Mouse (Mus musculus) cortical plate, adult 2 months (tissue): ENCODE measurements around the gene Gm15013. TPM values are rescaled to one million over a fixed set of nuclear protein-coding genes. Genes with fewer than 3 reads are reported as not detected.
"Not testable (repeated sequence)": the region's sequence is repeated elsewhere in the genome, so short reads cannot be mapped to it uniquely, and the experiment has no call there.

Experiments used
- H3K27ac ChIP-seq: fragments of 200-500 bp; 2 replicates; pipeline ENCODE4 v1.5.1; 2012; ENCODE audit warnings: low read length, control low read depth, inconsistent platforms; ENCODE audit not compliant: insufficient read depth
- H3K4me1 ChIP-seq: fragments of 200-500 bp; 2 replicates; pipeline ENCODE4 v1.6.1; 2011; ENCODE audit warnings: low read length; ENCODE audit not compliant: control insufficient read depth, insufficient read depth
- H3K4me3 ChIP-seq: fragments of 200-500 bp; 2 replicates; pipeline ENCODE4 v1.5.1; 2011; ENCODE audit warnings: mild to moderate bottlenecking, low read length, control low read depth; ENCODE audit not compliant: insufficient read depth
- CTCF ChIP-seq: fragments of 200-500 bp; IDR thresholded peaks from 2 replicates; pipeline ENCODE4 v1.5.1; 2011; ENCODE audit warnings: mild to moderate bottlenecking, control low read depth, low read length; ENCODE audit not compliant: insufficient read depth; ENCODE audit errors: extremely low read depth
- POLR2A ChIP-seq: fragments of 200-500 bp; IDR thresholded peaks from 2 replicates; pipeline ENCODE4 v1.6.1; 2011; ENCODE audit warnings: mild to moderate bottlenecking, low read length, control low read depth; ENCODE audit not compliant: insufficient read depth; ENCODE audit errors: extremely low read depth
- polyA plus RNA-seq: library from polyadenylated mRNA; depleted of rRNA; stranded (reverse); fragments of >200 nt; gene quantifications from 2 replicates; pipeline ENCODE4 v1.2.3, GENCODE M21; 2012; rRNA removed

Gm15013 gene
- not detected in 2 replicates for polyA plus RNA-seq

DNA sequence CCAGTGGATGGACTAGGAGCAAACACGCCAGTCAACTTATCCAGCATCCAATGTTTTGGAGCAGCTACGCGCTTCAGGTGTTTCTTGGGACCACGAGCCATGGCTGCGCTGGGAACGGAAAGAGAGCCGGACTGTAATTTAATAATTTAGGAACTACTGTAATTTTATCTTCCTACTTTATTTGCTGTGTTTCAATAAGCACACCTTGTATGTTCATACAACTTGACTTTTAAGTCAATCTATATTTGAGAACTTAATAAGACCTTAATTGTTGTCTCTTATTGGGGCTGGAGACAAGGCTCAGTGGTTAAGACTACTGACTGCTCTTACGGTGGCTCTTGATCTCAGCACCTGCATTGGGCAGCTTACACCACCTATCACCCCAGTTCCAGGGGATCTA is at the start of gene Gm15013:
TSS of gene Gm15013 (minus strand) at position 101 of the 400 bp plus-strand sequence.
- H3K4me1 ChIP-seq, result no peaks in the 10 kb centered on the region
- no peak within 1 kb of the TSS for H3K4me3 ChIP-seq
- no peak within 1 kb of the TSS for H3K27ac ChIP-seq
- TF ChIP-seq POLR2A, result no peak
- no peak for TF ChIP-seq CTCF

DNA sequence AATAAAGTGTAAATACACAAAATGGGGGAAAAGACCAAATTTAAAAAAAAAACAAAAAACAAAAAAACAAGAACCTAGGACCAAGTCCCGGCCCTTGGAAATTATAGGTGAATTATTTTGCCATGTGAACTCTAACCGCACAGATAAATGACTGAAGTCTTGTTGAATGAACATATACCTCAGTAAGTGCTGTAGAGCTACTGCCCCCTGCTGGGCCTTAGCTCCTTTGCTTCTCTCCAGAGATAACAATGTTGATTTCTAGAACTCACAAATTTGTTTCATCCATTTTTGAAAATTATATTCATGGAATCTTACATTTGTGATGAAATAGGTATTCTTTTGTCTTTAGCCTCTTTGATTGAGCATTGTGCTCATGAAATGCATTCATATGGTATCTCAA is 48.3 kb upstream of the Gm15013 start:
- H3K4me1 ChIP-seq, result no peaks in the 10 kb centered on the region
- no peak overlapping the region for H3K4me3 ChIP-seq
- peak; percentile 36; the same call in 1 of the 2 replicates for TF ChIP-seq CTCF
- TF ChIP-seq POLR2A, result no peak
- no peak overlapping the region for H3K27ac ChIP-seq

DNA sequence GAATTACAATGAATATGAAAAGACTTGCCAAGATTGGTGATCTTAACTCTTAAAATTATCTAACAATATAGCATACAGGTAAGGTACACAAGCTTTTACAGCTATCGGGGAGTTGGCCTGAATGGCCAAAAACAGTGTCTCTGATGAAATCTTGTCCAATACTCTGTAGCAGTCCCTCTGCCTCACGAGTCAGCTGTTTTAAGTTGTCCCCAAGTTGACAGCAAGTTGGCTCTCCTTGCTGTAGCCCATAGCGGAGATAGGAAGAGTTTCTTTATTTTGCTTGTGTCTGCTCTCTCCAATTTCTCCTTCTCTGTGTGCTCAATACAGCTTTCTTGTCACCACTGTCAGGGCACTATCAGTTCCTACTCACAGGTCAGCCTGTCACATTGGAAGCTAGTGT is 44.4 kb upstream of the Gm15013 start:
- not testable (repeated sequence) for H3K27ac ChIP-seq, H3K4me3 ChIP-seq, H3K4me1 ChIP-seq

DNA sequence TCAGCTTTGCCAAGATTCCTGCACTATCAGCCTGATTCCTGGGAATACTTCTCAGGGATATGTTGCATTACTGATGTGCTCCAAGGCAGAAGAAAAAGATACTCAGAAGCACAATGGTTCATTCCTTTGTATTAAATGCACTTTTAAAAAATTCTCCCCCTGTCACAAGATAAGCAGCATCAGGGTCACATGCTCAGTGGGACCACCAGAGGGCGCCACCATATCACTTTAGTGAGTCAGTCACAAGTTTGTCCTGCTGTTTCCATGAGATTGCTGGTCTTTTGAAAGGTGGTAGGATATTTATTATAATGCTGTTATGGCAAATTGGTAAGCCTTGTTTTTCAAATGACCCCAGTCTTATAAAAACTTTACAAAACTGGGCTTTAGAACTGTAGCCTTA is 37.6 kb upstream of the Gm15013 start:
- H3K27ac ChIP-seq, result no peak overlapping the region
- H3K4me1 ChIP-seq, result no peaks in the 10 kb centered on the region
- TF ChIP-seq CTCF (peak; percentile 45; the same call in 1 of the 2 replicates), POLR2A (no peak)
- H3K4me3 ChIP-seq, result no peak overlapping the region

DNA sequence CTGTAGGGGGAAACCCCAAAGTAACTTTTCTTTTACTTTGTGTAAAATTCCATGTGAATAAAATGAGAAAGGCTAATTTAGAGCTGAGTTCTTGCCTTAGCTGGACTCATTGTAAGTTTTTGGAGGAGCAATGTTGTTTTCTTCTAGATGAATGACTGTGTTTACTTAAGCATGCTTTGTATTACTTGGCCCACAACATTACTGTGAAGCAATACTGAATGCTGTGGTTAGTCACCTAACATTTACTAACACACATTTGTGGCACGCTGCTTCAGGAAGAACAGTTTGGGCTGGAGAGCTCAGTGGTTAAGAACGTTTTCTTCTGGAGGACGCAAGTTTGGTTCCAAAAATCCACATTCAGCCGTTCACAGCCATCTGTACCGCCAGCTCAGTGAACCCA is 22.8 kb upstream of the Gm15013 start:
- TF ChIP-seq CTCF (no peak), POLR2A (no peak)
- Histone ChIP-seq H3K4me3 (no peak overlapping the region), H3K27ac (no peak overlapping the region), H3K4me1 (no peaks in the 10 kb centered on the region)

DNA sequence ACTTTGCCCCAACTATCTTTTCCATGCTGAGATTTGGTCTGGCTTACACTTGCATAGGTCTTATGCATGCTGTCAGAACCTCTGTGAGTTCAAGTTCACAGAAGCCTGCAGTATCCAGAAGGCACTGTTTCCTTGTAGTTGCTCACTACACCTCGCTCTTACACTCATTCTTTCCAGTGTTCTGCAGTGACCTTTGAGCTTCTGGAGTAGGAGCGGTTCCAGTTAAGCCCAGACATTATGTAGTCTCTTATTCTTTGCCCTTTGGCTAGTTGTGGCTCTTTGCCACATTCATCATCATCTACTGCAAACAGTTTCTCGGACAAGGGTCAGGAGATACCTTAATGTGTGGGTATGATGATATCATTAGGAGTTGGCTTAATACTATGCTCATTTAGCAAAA is 16.3 kb upstream of the Gm15013 start:
- H3K4me1 ChIP-seq, result no peaks in the 10 kb centered on the region
- H3K4me3 ChIP-seq, result no peak overlapping the region
- no peak overlapping the region for H3K27ac ChIP-seq
- TF ChIP-seq POLR2A, result no peak
- TF ChIP-seq CTCF, result no peak

DNA sequence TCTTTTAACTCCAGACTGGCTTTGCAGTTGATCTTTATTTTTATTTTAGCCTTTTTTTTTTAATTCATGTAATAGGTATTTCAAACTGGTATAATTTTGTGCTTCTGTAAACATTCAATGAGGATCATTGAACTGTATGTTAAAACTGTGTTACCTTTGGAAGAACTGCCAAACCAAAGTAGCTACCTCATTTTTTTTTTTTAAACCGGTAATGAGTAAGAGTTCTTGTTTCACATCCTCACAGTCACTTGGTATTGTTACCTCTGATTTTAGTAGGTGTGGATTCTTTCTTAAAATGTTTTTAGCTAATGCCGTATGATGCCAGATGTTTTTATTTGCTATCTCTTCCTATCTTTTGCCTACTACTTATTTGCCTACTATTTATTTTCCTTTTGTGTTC is 8.1 kb upstream of the Gm15013 start:
- TF ChIP-seq CTCF, result no peak
- TF ChIP-seq POLR2A, result no peak
- Histone ChIP-seq H3K27ac (no peak overlapping the region), H3K4me1 (no peaks in the 10 kb centered on the region), H3K4me3 (no peak overlapping the region)

DNA sequence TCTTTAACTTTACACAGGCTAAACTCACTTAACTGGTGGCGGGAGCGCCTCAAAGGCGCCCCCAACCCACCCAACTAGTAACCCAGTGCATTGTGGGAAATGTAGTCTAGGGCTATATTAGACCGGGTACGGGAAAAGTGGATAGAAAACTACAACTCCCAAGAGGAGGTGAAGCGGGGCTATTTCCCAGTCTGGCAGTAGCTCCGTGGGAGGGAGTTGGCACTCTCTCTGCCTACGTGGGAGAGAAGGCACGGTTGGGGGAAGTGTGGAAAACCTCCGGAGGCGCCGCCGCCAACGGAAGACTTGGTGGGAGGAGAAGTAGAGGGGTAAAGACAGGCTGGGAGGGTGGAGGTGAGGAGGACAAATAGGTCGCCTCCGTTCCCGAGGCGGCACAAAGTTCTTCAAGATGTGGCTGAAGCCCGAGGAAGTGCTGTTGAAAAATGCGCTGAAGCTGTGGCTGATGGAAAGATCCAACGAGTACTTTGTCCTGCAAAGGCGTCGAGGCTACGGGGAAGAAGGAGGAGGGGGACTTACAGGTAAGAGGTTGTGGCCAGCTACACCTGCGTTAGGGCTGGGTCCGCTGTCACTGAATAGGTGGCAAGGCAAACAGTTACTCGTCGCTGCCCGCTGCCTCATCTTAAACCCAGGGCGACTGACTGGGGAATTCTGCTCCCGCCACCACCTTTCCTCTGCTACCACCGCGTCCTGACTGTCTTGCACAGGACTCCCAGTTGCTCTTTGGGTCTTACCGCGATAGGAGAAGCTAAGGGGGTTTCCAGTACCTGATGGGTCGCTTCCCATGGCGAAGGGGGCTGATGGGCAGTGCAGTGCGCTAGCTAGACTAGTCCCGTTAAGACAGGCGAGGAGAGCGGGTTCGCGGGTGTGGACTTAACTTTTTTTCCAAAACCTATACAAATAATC is 29.2 kb downstream of the Gm15013 start, which contains the start of gene Tbc1d8b:
TSS of gene Tbc1d8b (plus strand) at position 222 of the 921 bp plus-strand sequence.
- Histone ChIP-seq H3K4me1 (no peaks in the 10 kb centered on the region), H3K4me3 (peak within 1 kb of the TSS; percentile 80), H3K27ac (no peak within 1 kb of the TSS)
- TF ChIP-seq CTCF (no peak), POLR2A (no peak)

DNA sequence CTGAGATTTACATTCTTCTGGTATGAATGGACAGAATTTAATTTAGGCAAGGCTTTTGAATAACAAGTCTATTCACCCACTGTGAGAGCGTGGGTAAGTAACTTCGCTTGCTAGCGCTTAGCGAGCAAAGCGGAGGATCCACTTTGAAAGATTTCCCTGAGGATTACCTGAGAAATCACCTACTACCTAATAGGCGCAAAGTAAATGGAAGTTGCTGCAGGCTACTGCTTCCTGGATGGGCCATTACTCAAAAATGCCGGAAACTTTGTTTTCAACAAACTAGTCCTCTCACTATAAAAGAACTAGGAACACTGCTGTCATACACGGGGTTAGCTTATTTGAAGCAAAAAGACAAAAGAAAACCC is 29.9 kb downstream of the Gm15013 start:
- peak overlapping the region; percentile 80 for H3K4me3 ChIP-seq
- H3K27ac ChIP-seq, result no peak overlapping the region
- TF ChIP-seq POLR2A, result no peak
- no peak for TF ChIP-seq CTCF
- no peaks in the 10 kb centered on the region for H3K4me1 ChIP-seq

DNA sequence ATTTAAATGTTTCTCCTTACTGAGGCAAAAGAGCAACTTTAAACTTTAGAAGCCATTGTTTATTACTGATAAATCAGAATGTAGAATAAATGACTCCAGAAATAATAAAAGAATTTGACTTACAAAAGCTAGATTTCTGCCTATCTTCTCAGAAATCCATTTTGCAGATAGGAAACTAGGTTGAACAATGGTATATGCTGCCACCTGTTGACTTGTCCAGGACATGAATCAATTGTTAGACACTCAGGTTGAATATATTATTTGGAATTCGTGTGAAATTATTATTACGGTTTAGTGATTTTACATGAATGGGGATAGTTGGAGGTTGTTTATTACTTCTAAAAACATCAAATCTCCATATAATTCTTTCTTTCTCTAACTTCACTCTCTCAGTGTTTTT is 48.5 kb downstream of the Gm15013 start:
- Histone ChIP-seq H3K27ac (no peak overlapping the region), H3K4me3 (no peak overlapping the region), H3K4me1 (no peaks in the 10 kb centered on the region)
- TF ChIP-seq CTCF, result no peak
- no peak for TF ChIP-seq POLR2A

Other genes starting within 250 kb of the Gm15013 start
- gene D330045A20Rik, start 234.1 kb downstream of the Gm15013 start, polyA plus RNA-seq, result 0.21 and 0.33 TPM in 2 replicates
- 7.0 and 7.7 TPM in 2 replicates for gene Rnf128, start 151.2 kb downstream of the Gm15013 start, polyA plus RNA-seq
- gene Tbc1d8b, start 29.5 kb downstream of the Gm15013 start, polyA plus RNA-seq, result 1.5 and 2.0 TPM in 2 replicates
- not detected in 2 replicates for gene Ripply1, start 67.9 kb upstream of the Gm15013 start, polyA plus RNA-seq
- 0.06 and 0.21 TPM in 2 replicates for gene Cldn2, start 86.3 kb upstream of the Gm15013 start, polyA plus RNA-seq
- gene Morc4, start 157.2 kb upstream of the Gm15013 start, polyA plus RNA-seq, result 3.1 and 4.0 TPM in 2 replicates